Mouse (Mus musculus) bone marrow, adult 2 months (tissue): ENCODE data around the gene Amz1. TPM values are rescaled to one million over a fixed set of nuclear protein-coding genes. Genes with fewer than 3 reads are reported as not detected.
A peak's percentile ranks its signal among the peaks of the same experiment; 100 is the strongest.

Experiments
- H3K27ac ChIP-seq: fragments of 200-500 bp; 2 replicates; pipeline ENCODE4 v1.5.1; 2012; ENCODE audit warnings: low read depth, mild to moderate bottlenecking, control low read depth, inconsistent platforms, low read length; ENCODE audit not compliant: control insufficient read depth, poor library complexity, insufficient read depth
- H3K4me1 ChIP-seq: fragments of 200-500 bp; 2 replicates; pipeline ENCODE4 v1.6.1; 2011; ENCODE audit warnings: low read length; ENCODE audit not compliant: control insufficient read depth, insufficient read depth
- H3K4me3 ChIP-seq: fragments of 200-500 bp; replicated peaks from 2 replicates; pipeline ENCODE3; 2011; ENCODE audit warnings: mild to moderate bottlenecking, low read depth, low read length, control low read depth; ENCODE audit not compliant: control insufficient read depth
- CTCF ChIP-seq: fragments of 200-500 bp; IDR thresholded peaks from 2 replicates; pipeline ENCODE4 v1.5.1; 2011; ENCODE audit warnings: low read length, control low read depth; ENCODE audit not compliant: control insufficient read depth, insufficient read depth
- POLR2A ChIP-seq: fragments of 200-500 bp; IDR thresholded peaks from 2 replicates; pipeline ENCODE4 v1.6.1; 2011; ENCODE audit warnings: low read depth, mild to moderate bottlenecking, control low read depth, low read length, borderline replicate concordance; ENCODE audit not compliant: control insufficient read depth
- WGBS: fragments of 180-500 bp; shearing (Covaris S2); methylation state at CpG from one replicate; pipeline ENCODE4 v1.1.7; 2018; 5-methylcytosine and 5-hydroxymethylcytosine counted together
- polyA plus RNA-seq: library from polyadenylated mRNA; stranded (reverse); fragments of >200 nt; gene quantifications from 2 replicates; pipeline ENCODE4 v1.2.4, GENCODE M21; 2011; ENCODE audit warnings: low replicate concordance; ENCODE audit not compliant: missing spikeins, insufficient read depth, insufficient read length

Amz1 gene
- 2.7 and 3.5 TPM in 2 replicates for polyA plus RNA-seq

GRCm38 (mm10) chr5:140723822-140724221 lies at the start of gene Amz1:
TSS of gene Amz1 (plus strand) at chr5:140724127.
- TF ChIP-seq CTCF (no peak), POLR2A (no peak)
- Histone ChIP-seq H3K4me1 (no peaks in the 10 kb centered on the region), H3K4me3 (no peak within 1 kb of the TSS), H3K27ac (no peak within 1 kb of the TSS)
- 71% methylated on average over 13 of the region's 13 CpGs for WGBS

- H3K4me3 ChIP-seq = no peak overlapping the region
- H3K4me1 ChIP-seq = no peaks in the 10 kb centered on the region
- H3K27ac ChIP-seq = no peak overlapping the region
- WGBS = 84% methylated on average over 11 of the region's 11 CpGs
- TF ChIP-seq POLR2A (no peak), CTCF (no peak)
Observed at GRCm38 (mm10) chr5:140675079-140675478, 48.8 kb upstream of the Amz1 start.

- WGBS = 89% methylated on average over 11 of the region's 11 CpGs
- H3K4me3 ChIP-seq = no peak overlapping the region
- no peak overlapping the region for H3K27ac ChIP-seq
- no peaks in the 10 kb centered on the region for H3K4me1 ChIP-seq
- TF ChIP-seq CTCF (no peak), POLR2A (no peak)
Observed at GRCm38 (mm10) chr5:140675640-140676039, 48.3 kb upstream of the Amz1 start.

- Histone ChIP-seq H3K27ac (no peak overlapping the region; the same call in 1 of the 2 replicates), H3K4me1 (no peaks in the 10 kb centered on the region), H3K4me3 (no peak overlapping the region)
- TF ChIP-seq POLR2A (no peak), CTCF (no peak)
- WGBS = 64% methylated on average over 6 of the region's 6 CpGs
Observed at GRCm38 (mm10) chr5:140677137-140677536, 46.8 kb upstream of the Amz1 start.

- Histone ChIP-seq H3K27ac (no peak overlapping the region), H3K4me1 (no peaks in the 10 kb centered on the region), H3K4me3 (no peak overlapping the region)
- TF ChIP-seq CTCF = no peak
- TF ChIP-seq POLR2A = no peak
- 87% methylated on average over 6 of the region's 6 CpGs for WGBS
Observed at GRCm38 (mm10) chr5:140680051-140680450, 43.9 kb upstream of the Amz1 start.

GRCm38 (mm10) chr5:140680950-140681349 lies 43.0 kb upstream of the Amz1 start:
- H3K27ac ChIP-seq = no peak overlapping the region
- H3K4me1 ChIP-seq = no peaks in the 10 kb centered on the region
- no peak overlapping the region for H3K4me3 ChIP-seq
- no peak for TF ChIP-seq CTCF
- TF ChIP-seq POLR2A = no peak
- 87% methylated on average over 1 of the region's 1 CpGs for WGBS

- H3K27ac ChIP-seq = no peak overlapping the region
Observed at GRCm38 (mm10) chr5:140682113-140682512, 41.8 kb upstream of the Amz1 start.

GRCm38 (mm10) chr5:140684343-140685148 lies 39.4 kb upstream of the Amz1 start:
- TF ChIP-seq POLR2A (no peak), CTCF (peak; percentile 81)
- WGBS = 74% methylated on average over 16 of the region's 16 CpGs
- Histone ChIP-seq H3K27ac (no peak overlapping the region), H3K4me1 (no peaks in the 10 kb centered on the region), H3K4me3 (no peak overlapping the region)

More at GRCm38 (mm10) chr5:140682113-140682512, 41.8 kb upstream of the Amz1 start:
- H3K4me1 ChIP-seq = no peaks in the 10 kb centered on the region
- WGBS = 81% methylated on average over 6 of the region's 6 CpGs
- H3K4me3 ChIP-seq = no peak overlapping the region
- TF ChIP-seq CTCF (no peak), POLR2A (no peak)
